7 mouse cellular contexts compared by ENCODE assay signal in genomic region chr10:98684195-98684594, GRCm38 (mm10).
DNase-seq lines count a peak whose midpoint lies in the region.

No protein-coding gene starts in this region.

- intact Hi-C loops in heart, postnatal 10 days (cut with DNase I) = no loop called here

- no peaks in the 10 kb centered on the region for H3K9me3 ChIP-seq in megakaryocyte, embryonic 14.5 days

- DNase-seq in ZHBTc4 (ENCODE audit: low read depth, low spot score) = peak; percentile 9
- peak; percentile 35 for DNase-seq in embryo, embryonic 11.5 days (ENCODE audit: low read depth, low spot score)
- DNase-seq in heart, postnatal 10 days = peak; percentile 35 to 48
- DNase-seq in kidney, postnatal 10 days = peak; percentile 63
- peak; percentile 10 to 12 for DNase-seq in thymus, postnatal 36 days
- no peak for DNase-seq in left cerebral cortex, adult 9 months (ENCODE audit: low spot score in 2 of 2)

- no peaks in the 10 kb centered on the region for H3K27me3 ChIP-seq in megakaryocyte, embryonic 14.5 days (replicated peaks)

- peaks cover 4% of the 10 kb centered on the region; the same call in 1 of the 2 replicates for H3K4me1 ChIP-seq in megakaryocyte, embryonic 14.5 days

- no peaks in the 10 kb centered on the region for H3K36me3 ChIP-seq in megakaryocyte, embryonic 14.5 days (replicated peaks; ENCODE audit: low read length)

- peak overlapping the region; percentile 84 for H3K4me3 ChIP-seq in megakaryocyte, embryonic 14.5 days (replicated peaks)

Comparison
In these comparisons a context has a peak if more than half of its experiments do, and no peak if none do; other contexts are left out.
1. DNase-seq: peak in ZHBTc4 (single experiment), embryo, embryonic 11.5 days (single experiment), heart, postnatal 10 days (2 of 2), kidney, postnatal 10 days (single experiment) and thymus, postnatal 36 days (2 of 2); none in left cerebral cortex, adult 9 months (0 of 2).